Mouse (Mus musculus): ENCODE data around the gene Msantd2.

Gene Msantd2

GRCm38 (mm10) chr9:37541851-37542642, 52.9 kb downstream of the Msantd2 start:
- DNase-seq = no peak

DNA sequence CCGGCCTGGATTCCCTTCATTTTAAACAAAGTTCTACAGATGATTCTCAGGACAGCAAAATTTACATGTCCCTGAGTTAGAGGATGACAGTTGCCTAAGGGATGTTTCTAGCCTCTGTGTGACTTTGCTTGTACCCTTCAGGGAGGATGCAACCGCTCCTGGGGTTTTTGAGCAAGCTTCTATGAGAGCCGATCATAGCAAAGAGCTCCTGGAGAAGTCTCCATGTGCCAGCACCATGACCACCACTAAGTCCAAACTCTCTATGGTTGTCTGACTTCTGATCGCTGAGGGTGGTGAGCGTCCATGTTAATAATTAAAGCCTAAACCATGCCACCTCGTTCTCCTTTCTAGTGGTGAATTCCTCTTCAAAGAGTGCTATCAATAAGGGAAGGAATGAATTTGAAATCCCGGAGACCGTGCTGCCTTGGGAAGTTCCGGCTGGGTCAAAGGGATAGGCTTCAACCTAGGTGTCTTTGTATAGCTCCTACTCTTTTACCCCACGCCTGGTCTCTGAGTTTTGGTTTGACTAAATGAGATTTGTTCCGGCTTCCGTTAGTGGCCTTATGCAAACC, 54.8 kb downstream of the Msantd2 start:
- DNase-seq = no peak

- peak; percentile 74 for DNase-seq
Measured at GRCm38 (mm10) chr9:37544447-37545165, 55.5 kb downstream of the Msantd2 start.

GRCm38 (mm10) chr9:37545166-37545610, 56.1 kb downstream of the Msantd2 start:
- no peak for DNase-seq

- no peak for DNase-seq
Measured at GRCm38 (mm10) chr9:37545847-37546452, 56.8 kb downstream of the Msantd2 start.

DNA sequence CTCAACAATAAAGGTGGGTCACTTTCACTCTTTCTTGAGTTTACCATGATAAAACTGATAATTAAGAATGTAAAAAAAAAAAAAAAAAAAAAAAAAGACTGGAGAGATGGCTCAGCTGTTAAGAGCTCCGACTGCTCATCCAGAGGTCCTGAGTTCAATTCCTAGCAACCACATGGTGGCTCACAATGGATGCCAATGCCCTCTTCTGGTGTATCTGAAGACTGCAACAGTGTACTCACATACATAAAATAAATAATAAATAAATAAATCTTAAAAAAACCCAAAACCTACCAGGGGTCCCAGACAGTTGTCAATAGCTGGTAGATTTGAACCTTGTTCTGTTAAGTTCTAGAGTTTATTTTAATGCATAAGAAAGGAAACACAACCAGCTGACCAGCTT, 57.8 kb downstream of the Msantd2 start:
- no peak for DNase-seq

DNA sequence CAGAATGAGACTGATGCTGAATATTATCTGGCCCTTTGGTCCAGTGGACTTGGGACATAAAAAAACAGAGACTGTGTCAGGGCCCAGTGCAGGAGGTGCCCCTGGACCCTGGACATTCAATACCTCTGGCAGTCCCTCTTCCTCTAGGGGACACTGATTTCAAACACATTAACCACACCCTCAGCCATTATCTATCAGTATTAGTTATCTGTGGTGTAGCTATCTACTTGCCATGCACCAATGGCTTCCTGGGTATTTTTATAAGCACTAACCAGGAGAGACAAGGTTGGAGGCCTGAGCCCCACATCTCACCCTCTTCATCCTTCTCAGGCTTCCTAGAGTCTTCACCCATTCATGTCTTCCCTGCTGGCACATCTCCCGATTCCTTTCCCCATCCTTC, 61.3 kb downstream of the Msantd2 start:
- DNase-seq = no peak

DNA sequence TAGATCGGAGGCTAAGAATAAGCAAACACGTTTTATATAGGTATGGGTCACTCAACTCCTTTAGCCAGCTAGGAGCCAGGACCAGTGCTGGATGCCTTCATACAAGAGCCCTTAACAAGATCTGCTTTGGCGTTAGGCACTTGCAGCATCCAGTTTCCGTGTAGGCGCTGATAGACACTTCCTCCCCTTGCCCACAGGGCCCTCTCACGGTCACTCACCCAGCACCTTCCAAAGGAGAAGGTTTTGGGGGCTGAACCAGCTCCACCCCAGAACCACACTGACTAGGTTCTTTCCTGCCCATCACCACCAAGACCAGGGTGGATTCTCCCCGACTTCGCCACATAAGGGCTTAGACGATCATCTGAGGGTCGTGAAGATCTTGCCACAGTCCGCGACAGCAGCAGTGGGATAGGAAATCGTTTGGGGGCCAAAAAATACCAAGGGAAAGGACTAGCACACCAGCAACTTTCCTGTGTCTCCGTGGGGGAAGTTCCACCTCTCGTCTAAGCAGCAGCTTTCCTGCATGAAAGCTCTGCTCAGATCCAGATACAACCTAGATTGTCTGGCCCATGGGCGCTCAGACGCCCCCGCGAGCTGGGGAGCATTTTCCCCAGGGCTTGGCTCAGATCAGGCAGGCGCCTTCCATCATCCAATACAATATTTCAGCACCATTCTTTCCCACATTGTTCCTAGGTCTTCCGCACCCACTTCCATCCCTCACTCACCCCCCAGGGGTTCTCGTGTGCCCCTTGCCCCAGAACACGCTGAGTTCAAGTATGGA, 62.8 kb downstream of the Msantd2 start:
- no peak for DNase-seq

DNA sequence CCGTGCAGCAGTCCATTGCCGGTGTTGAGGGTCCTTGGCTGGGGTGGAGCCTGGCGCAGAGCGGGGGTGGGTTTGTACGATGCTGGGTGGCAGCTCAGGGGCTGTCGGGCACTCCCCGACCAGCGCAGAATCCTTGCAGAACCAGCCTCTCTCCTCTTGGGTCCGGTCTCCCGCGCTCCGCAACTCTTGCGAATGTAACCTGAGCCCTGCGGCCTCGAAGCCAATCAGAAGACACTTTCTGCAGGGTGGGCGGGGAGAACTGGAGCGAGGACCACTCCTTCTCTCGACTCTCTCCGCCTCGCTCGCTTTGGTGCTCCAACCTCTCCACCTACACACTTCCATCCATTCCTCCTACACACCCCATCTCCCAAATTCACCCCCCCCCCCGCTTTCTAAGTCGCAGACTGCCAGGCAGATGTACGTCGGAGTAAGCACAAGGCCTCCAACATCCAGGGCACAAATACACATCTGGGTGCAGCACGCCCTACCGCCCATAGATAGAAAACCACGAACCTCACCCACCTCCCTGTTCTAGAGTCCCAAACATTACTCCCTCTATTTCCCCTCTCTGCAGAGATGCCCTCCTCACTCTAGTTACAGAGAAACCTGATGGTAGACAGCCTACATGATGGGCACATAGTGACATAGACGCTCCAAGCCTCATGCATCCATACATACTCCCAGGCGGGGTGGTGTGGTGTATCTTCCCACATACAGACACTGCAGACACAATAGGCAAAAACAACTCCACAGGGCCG, 63.6 kb downstream of the Msantd2 start, which contains the start of gene Nrgn:
Gene Nrgn, minus strand, starts transcription at position 369 of the 758 bp plus-strand sequence.
- DNase-seq = no peak

GRCm38 (mm10) chr9:37554279-37554678, 65.2 kb downstream of the Msantd2 start:
- DNase-seq = no peak

- no peak for DNase-seq
Measured at GRCm38 (mm10) chr9:37554838-37555748, 66.0 kb downstream of the Msantd2 start, which contains the start of gene Siae. Gene Siae, plus strand, starts transcription at chr9:37555698.

DNA sequence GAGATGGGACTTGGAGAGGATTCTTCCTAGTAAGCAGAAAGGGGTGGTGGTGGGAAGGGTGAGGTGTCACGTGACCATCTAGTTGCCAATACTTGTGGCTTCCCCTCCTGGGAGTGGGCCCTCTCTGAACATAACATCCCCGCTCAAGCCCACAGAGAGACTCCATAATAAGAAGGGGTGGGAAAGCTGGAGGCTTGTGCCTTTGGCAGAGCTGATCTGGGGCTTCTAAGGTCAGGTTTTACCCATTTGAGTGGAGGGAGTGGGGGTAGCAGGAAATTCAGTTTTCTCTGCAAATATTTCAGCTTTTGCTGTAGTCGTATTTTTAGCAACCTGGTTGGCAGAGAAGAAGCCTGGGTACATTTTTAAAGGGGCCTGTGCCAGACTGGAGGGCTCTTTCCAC, 67.2 kb downstream of the Msantd2 start:
- DNase-seq = no peak

DNA sequence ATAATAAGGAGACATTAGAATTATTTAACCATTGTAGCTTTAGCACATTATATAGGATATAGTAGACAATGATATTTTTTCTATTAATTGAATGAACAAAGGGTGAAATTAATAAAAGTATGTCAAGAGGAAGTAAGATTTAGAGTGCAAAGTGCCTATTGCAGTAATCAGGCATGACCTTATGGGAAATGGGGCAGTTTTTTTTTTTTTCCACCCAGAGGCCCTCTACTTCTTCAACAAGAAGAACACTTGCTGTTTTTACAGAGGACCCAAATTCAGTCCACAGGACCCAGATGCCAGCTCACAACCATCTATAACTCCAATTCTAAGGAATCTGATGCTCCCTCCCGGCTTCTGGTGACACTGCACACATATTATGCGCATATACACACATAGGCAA, 71.5 kb downstream of the Msantd2 start:
- no peak for DNase-seq

GRCm38 (mm10) chr9:37563805-37564204, 74.7 kb downstream of the Msantd2 start:
- no peak for DNase-seq

- DNase-seq = no peak
Measured at GRCm38 (mm10) chr9:37567019-37567418, 77.9 kb downstream of the Msantd2 start.

DNA sequence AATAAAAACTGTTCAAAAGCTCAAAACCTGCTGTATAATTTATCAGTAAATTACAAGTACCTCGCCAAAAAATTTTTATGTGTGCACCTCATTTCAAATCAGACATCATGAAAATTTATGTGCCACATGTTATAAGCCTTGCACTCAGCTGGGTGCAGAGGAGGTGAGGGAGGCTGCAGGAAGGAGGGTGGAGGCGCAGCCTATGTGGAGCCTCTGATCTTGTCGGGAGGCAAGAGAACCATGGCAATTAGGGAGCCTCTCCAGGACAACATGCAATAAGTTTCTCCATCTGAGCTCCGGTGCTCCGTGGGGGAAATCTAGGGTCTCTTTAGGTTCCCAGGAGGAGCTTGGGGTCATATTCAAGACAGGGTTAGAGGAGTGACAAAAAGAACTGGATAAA, 78.3 kb downstream of the Msantd2 start:
- DNase-seq = no peak

- no peak for DNase-seq
Measured at GRCm38 (mm10) chr9:37567892-37568604, 78.9 kb downstream of the Msantd2 start.

- DNase-seq = no peak
Measured at GRCm38 (mm10) chr9:37568605-37569214, 79.6 kb downstream of the Msantd2 start.

DNA sequence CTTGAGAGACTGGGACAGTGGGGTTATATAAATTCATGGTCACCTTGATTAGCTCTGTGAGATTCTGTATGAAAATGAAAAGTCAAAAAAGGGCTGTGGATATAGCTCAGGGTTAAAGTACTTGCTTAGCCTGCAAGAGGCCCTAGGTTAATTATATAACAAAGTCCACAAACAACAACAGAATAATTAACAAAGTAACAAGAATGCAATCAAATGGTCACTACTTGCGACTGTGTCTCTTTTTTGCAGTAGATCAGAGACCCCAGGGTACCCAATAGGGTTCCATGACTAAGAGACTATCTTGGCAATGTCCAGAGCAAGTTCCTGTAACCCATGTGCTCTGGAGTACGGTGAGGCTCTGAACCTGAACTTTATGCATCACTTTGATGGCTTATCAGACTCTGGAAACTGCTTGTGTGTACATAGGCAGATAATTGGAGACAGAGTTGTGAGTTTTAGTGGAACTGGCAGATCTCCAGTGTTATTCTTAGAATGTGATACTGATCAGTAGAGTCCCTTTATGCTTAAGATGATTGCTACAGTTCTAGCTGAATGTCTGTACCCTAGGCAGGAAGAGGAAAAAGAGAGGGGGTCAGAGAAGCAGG, 80.2 kb downstream of the Msantd2 start:
- no peak for DNase-seq
